Mouse (Mus musculus) brain, adult 2 months (tissue): ENCODE results near the gene Bpifb9b.
"Not testable (repeated sequence)": the region's sequence is repeated elsewhere in the genome, so short reads cannot be mapped to it uniquely, and the experiment has no call there.

Experiments used
- DNase-seq: peaks from one replicate; pipeline ENCODE4 v3.0.0; 2011; ENCODE audit warnings: low read depth, low spot score

Bpifb9b gene

GRCm38 (mm10) chr2:154306927-154307326 is at the start of gene Bpifb9b:
Gene Bpifb9b, plus strand, starts transcription at chr2:154307227.
- DNase-seq: not testable (repeated sequence)

- DNase-seq: not testable (repeated sequence)
Measured at GRCm38 (mm10) chr2:154257554-154257953, 49.5 kb upstream of the Bpifb9b start, which contains the start of gene Bpifb9a. Gene Bpifb9a, plus strand, starts transcription at chr2:154257854.

- not testable (repeated sequence) for DNase-seq
Measured at GRCm38 (mm10) chr2:154264397-154264796, 42.6 kb upstream of the Bpifb9b start.

DNA sequence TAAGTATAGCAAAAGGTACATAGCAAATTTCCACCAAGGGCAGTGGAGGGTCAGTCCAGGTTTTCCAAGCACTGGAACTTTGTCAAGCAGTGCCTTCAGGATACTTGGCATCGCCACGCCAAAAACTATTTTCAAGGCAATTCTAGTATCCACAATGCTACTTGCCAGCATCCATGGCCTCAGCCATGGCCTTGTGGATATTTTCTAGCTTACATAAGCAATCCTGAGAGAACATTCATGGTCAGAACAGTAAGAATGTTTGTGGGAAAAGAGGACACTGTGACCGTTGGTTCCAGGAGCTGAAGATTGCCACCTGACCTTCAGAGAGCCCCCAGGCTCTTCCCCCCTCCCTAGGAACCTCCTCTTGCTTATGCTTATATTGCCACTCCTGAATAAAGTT is 15.2 kb upstream of the Bpifb9b start:
- not testable (repeated sequence) for DNase-seq

DNA sequence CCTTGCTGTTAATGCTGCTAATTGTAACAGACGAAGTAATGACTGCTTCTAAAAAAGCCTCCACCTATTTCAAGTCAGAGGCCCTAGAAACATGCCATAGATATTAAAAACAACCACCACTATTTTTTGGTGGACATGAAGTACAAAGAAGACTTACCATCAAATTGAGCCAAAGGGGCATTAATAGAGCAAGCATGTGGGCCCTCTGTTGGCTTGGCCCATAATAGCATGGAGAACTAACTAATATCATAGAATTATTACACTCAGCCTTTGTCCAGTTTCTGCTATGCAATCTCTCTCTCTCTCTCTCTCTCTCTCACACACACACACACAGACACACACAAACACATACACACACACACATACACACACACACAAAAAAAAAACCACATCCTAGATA is 14.2 kb upstream of the Bpifb9b start:
- peak; percentile 10 for DNase-seq

GRCm38 (mm10) chr2:154294746-154295145 is 12.3 kb upstream of the Bpifb9b start:
- DNase-seq: not testable (repeated sequence)

DNA sequence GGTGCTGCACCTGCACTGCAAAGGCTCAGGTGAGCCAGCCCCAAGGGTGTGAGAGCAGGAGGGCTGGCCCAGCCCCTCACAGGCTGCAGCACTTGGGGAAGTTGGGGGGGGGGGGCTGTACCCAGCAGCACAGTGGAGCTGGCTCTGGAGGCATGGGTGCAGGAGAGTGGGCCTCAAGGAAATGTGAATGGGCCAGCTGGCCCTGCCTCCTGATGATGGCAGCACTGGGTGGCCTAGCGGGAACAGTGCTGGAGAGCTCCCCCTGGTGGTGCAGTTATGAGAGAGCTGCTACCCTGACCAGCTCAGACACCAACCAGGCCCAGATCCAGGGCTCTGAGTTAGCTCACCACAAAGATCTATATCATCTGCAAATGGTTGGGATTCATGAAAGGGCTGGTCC is 6.5 kb upstream of the Bpifb9b start:
- peak; percentile 65 for DNase-seq

GRCm38 (mm10) chr2:154301763-154302162 is 5.3 kb upstream of the Bpifb9b start:
- DNase-seq: no peak

GRCm38 (mm10) chr2:154304604-154305003 is 2.4 kb upstream of the Bpifb9b start:
- not testable (repeated sequence) for DNase-seq

DNA sequence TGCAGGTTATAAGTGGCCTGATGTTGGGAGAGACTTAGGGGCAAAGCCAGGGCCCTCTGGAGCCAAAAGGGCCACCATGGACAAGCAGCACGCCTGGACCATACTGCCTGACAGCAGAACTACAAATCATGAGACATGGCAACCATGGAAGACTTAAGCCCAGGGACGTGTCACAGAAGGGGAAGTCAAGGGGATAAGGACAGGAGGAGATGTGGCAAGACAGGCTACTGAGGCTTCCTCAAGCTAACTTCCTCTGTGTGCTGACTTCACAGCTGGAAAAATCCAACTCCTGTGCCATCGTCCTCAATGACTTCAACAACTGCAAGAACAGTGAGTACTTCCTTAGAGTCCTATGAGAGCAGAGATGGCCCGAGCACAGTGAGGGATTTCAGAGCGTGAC is 6.7 kb downstream of the Bpifb9b start:
- DNase-seq: not testable (repeated sequence)

DNA sequence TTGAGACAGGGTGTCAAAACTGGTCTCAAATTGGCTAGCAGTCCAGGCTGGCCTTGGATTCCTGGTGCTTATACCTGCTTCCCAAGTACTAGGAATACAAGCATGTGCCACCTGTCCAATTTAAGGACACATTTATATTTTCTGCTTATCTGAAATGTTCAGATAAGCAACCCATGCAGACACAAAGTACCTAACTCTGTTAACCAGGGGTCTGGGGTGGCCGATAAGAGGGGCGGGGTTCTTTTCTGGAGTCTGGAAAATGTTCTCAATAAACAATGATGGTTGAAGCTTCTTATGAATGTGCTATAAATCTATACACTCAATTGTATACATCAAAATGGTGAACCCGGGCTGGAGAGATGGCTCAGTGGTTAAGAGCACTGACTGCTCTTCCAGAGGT is 19.8 kb downstream of the Bpifb9b start:
- DNase-seq: no peak

DNA sequence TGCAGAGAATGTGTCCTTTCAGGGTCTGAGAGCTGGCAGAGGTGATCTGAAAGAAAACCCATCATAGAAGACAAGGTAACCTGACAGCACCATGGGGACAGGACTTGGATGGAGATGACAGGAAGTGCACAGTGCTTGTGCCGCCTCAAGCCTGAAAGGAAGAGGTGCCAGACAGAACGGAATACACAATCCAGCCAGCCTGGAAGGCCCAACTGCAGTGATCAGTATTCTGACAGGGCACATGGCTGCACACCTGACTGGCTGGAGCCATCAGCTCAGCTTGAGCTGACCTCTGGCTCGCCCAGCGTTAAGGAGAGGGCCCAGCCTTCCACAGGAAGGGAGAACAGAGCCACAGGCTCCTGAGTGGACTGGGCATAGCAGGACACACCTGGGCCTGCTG is 28.5 kb downstream of the Bpifb9b start:
- DNase-seq: no peak

DNA sequence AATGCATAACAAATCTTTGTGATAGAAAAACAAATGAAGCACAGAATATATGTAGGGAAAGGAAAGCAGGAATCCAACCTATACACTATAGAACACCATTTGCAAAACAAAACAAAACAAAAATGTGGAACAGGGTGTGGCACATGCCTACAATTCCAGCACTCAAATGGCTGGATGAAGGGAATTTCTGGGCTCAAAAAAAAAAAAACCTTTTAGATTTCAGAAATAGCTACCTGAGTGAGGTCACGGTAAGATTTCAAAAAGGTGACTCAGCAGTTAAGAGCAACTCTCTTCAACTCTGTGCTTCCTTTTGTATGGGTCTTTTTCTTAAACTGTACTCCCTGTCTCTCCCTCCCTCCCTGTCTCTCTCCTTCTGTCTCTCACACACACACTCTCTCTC is 31.1 kb downstream of the Bpifb9b start:
- DNase-seq: no peak

DNA sequence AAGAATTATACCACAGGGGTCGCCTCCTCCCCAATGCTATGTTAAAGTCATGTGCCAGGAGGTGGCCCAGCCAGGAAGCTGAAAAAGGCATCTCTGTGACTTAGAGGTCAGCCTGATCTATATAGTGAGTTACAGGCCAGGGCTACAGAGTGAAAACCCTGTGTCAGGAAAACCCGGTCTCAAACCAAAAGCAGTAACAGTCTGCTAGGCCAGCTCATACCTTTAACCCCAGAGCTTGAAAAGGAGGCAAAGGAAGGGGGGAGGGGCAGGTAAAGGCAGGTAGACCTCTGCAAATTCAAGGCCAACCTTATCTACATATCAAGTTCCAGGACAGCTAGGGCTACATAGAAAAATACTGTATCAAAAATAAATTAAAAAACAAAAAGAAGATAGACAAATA is 32.3 kb downstream of the Bpifb9b start:
- no peak for DNase-seq

DNA sequence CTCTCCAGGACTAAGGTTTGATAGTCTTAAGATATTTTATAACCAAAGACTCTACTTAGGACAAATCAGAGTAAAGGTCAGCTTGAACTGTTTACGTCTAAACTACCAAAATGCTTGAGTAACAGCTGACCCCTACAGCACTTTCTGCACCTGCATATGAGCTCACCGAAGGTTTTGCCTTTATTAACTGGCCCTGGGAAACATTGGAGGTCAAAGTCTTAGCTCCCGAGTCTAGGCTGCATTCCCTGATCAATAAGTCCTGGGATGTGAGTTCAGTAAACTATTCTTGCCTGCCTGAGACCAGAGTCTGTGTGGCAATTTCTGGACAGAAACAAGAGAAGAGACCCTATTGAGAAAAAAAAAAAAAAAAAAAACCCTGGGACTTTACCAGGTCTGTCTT is 41.1 kb downstream of the Bpifb9b start:
- no peak for DNase-seq

GRCm38 (mm10) chr2:154354000-154354425 is 47.0 kb downstream of the Bpifb9b start:
- DNase-seq: not testable (repeated sequence)

DNA sequence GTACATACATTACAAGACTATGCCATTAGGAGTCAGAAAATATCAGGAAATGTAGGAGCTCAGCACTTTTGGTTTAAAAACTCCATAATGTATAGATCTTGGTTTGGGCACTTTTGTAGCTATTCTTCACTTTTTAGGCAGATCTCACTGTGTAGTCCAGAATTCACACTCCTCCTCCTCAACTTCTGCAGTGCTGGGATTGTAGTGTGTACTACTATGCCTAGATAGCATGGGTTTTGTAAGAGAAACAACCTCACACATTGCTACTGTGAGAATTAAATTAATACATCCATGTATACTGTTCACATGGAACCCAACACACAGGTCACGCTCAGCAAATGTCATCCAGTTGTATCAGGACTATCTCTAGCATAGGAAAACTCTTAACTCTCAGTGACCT is 60.5 kb downstream of the Bpifb9b start:
- DNase-seq: peak; percentile 79
